Mouse (Mus musculus): ENCODE results near the gene Fcrl5.
A peak's percentile ranks its signal among the peaks of the same experiment; 100 is the strongest.
"Not testable (repeated sequence)": the region's sequence is repeated elsewhere in the genome, so short reads cannot be mapped to it uniquely, and the experiment has no call there.

Gene Fcrl5

GRCm38 (mm10) chr3:87435479-87435878, at the start of gene Fcrl5:
Gene Fcrl5, plus strand, starts transcription at chr3:87435773.
- DNase-seq (ENCODE audit: low read depth, low spot score): no peak

GRCm38 (mm10) chr3:87390935-87391334, 44.6 kb upstream of the Fcrl5 start:
- no peak for DNase-seq (ENCODE audit: low read depth, low spot score)

GRCm38 (mm10) chr3:87398809-87399208, 36.8 kb upstream of the Fcrl5 start:
- no peak for DNase-seq (ENCODE audit: low read depth, low spot score)

- no peak for DNase-seq (ENCODE audit: low read depth, low spot score)
Measured at GRCm38 (mm10) chr3:87399906-87400305, 35.7 kb upstream of the Fcrl5 start.

- DNase-seq (ENCODE audit: low read depth, low spot score): no peak
Measured at GRCm38 (mm10) chr3:87401321-87401720, 34.3 kb upstream of the Fcrl5 start.

GRCm38 (mm10) chr3:87408171-87408570, 27.4 kb upstream of the Fcrl5 start:
- peak; percentile 4 for DNase-seq (ENCODE audit: low read depth, low spot score)

- no peak for DNase-seq (ENCODE audit: low read depth, low spot score)
Measured at GRCm38 (mm10) chr3:87409196-87409935, 26.2 kb upstream of the Fcrl5 start.

GRCm38 (mm10) chr3:87410605-87411004, 25.0 kb upstream of the Fcrl5 start:
- DNase-seq (ENCODE audit: low read depth, low spot score): no peak

GRCm38 (mm10) chr3:87411150-87411549, 24.4 kb upstream of the Fcrl5 start:
- DNase-seq (ENCODE audit: low read depth, low spot score): peak; percentile 4

GRCm38 (mm10) chr3:87420645-87421044, 14.9 kb upstream of the Fcrl5 start:
- no peak for DNase-seq (ENCODE audit: low read depth, low spot score)

GRCm38 (mm10) chr3:87422386-87422910, 13.1 kb upstream of the Fcrl5 start:
- DNase-seq (ENCODE audit: low read depth, low spot score): no peak

- DNase-seq (ENCODE audit: low read depth, low spot score): no peak
Measured at GRCm38 (mm10) chr3:87440586-87440985, 5.0 kb downstream of the Fcrl5 start.

GRCm38 (mm10) chr3:87443968-87444367, 8.4 kb downstream of the Fcrl5 start:
- no peak for DNase-seq (ENCODE audit: low read depth, low spot score)

- no peak for DNase-seq (ENCODE audit: low read depth, low spot score)
Measured at GRCm38 (mm10) chr3:87465454-87465853, 29.9 kb downstream of the Fcrl5 start.

- DNase-seq (ENCODE audit: low read depth, low spot score): no peak
Measured at GRCm38 (mm10) chr3:87467011-87467410, 31.4 kb downstream of the Fcrl5 start.

- no peak for DNase-seq (ENCODE audit: low read depth, low spot score)
Measured at GRCm38 (mm10) chr3:87467416-87467815, 31.8 kb downstream of the Fcrl5 start.

GRCm38 (mm10) chr3:87477948-87478347, 42.4 kb downstream of the Fcrl5 start:
- DNase-seq (ENCODE audit: low read depth, low spot score): not testable (repeated sequence)

- DNase-seq (ENCODE audit: low read depth, low spot score): not testable (repeated sequence)
Measured at GRCm38 (mm10) chr3:87478596-87478995, 43.0 kb downstream of the Fcrl5 start.

- not testable (repeated sequence) for DNase-seq (ENCODE audit: low read depth, low spot score)
Measured at GRCm38 (mm10) chr3:87479230-87479629, 43.7 kb downstream of the Fcrl5 start.

GRCm38 (mm10) chr3:87487392-87487791, 51.8 kb downstream of the Fcrl5 start:
- no peak for DNase-seq (ENCODE audit: low read depth, low spot score)

- no peak for DNase-seq (ENCODE audit: low read depth, low spot score)
Measured at GRCm38 (mm10) chr3:87487911-87488310, 52.3 kb downstream of the Fcrl5 start.

GRCm38 (mm10) chr3:87498266-87498665, 62.7 kb downstream of the Fcrl5 start:
- DNase-seq (ENCODE audit: low read depth, low spot score): no peak

GRCm38 (mm10) chr3:87499072-87499471, 63.5 kb downstream of the Fcrl5 start:
- no peak for DNase-seq (ENCODE audit: low read depth, low spot score)
